Mouse (Mus musculus): ENCODE data around the gene Acsl5. TPM values are rescaled to one million over a fixed set of nuclear protein-coding genes. Genes with fewer than 3 reads are reported as not detected.
A peak's percentile ranks its signal among the peaks of the same experiment; 100 is the strongest.

The Acsl5 gene
- total RNA-seq (2017): 92.0 and 131 TPM in 2 replicates

- no peak for ATAC-seq (ENCODE audit: extremely low read depth, insufficient number of reproducible peaks, low FRiP score, poor library complexity, severe bottlenecking)
Measured at GRCm38 (mm10) chr19:55251383-55252124, at the start of gene Acsl5. TSS of gene Acsl5 (plus strand) at chr19:55251938.

GRCm38 (mm10) chr19:55206482-55207138 lies 45.1 kb upstream of the Acsl5 start:
- peak; percentile 59; the same call in 1 of the 2 replicates for ATAC-seq (ENCODE audit: extremely low read depth, insufficient number of reproducible peaks, low FRiP score, poor library complexity, severe bottlenecking)

GRCm38 (mm10) chr19:55207205-55207604 lies 44.5 kb upstream of the Acsl5 start:
- no peak for ATAC-seq (ENCODE audit: extremely low read depth, insufficient number of reproducible peaks, low FRiP score, poor library complexity, severe bottlenecking)

GRCm38 (mm10) chr19:55207746-55208538 lies 43.8 kb upstream of the Acsl5 start:
- no peak for ATAC-seq (ENCODE audit: extremely low read depth, insufficient number of reproducible peaks, low FRiP score, poor library complexity, severe bottlenecking)

- no peak for ATAC-seq (ENCODE audit: extremely low read depth, insufficient number of reproducible peaks, low FRiP score, poor library complexity, severe bottlenecking)
Measured at GRCm38 (mm10) chr19:55208654-55209053, 43.1 kb upstream of the Acsl5 start.

- no peak for ATAC-seq (ENCODE audit: extremely low read depth, insufficient number of reproducible peaks, low FRiP score, poor library complexity, severe bottlenecking)
Measured at GRCm38 (mm10) chr19:55209084-55209483, 42.7 kb upstream of the Acsl5 start.

GRCm38 (mm10) chr19:55211698-55212097 lies 40.0 kb upstream of the Acsl5 start:
- ATAC-seq (ENCODE audit: extremely low read depth, insufficient number of reproducible peaks, low FRiP score, poor library complexity, severe bottlenecking): no peak

- ATAC-seq (ENCODE audit: extremely low read depth, insufficient number of reproducible peaks, low FRiP score, poor library complexity, severe bottlenecking): no peak
Measured at GRCm38 (mm10) chr19:55213617-55214340, 38.0 kb upstream of the Acsl5 start.

- ATAC-seq (ENCODE audit: extremely low read depth, insufficient number of reproducible peaks, low FRiP score, poor library complexity, severe bottlenecking): no peak
Measured at GRCm38 (mm10) chr19:55216876-55217275, 34.9 kb upstream of the Acsl5 start.

- ATAC-seq (ENCODE audit: extremely low read depth, insufficient number of reproducible peaks, low FRiP score, poor library complexity, severe bottlenecking): no peak
Measured at GRCm38 (mm10) chr19:55217365-55217764, 34.4 kb upstream of the Acsl5 start.

GRCm38 (mm10) chr19:55218192-55218739 lies 33.5 kb upstream of the Acsl5 start:
- ATAC-seq (ENCODE audit: extremely low read depth, insufficient number of reproducible peaks, low FRiP score, poor library complexity, severe bottlenecking): peak; percentile 71

GRCm38 (mm10) chr19:55218741-55219221 lies 33.0 kb upstream of the Acsl5 start:
- no peak for ATAC-seq (ENCODE audit: extremely low read depth, insufficient number of reproducible peaks, low FRiP score, poor library complexity, severe bottlenecking)

GRCm38 (mm10) chr19:55219359-55219758 lies 32.4 kb upstream of the Acsl5 start:
- no peak for ATAC-seq (ENCODE audit: extremely low read depth, insufficient number of reproducible peaks, low FRiP score, poor library complexity, severe bottlenecking)

- ATAC-seq (ENCODE audit: extremely low read depth, insufficient number of reproducible peaks, low FRiP score, poor library complexity, severe bottlenecking): no peak
Measured at GRCm38 (mm10) chr19:55221208-55221607, 30.5 kb upstream of the Acsl5 start.

- ATAC-seq (ENCODE audit: extremely low read depth, insufficient number of reproducible peaks, low FRiP score, poor library complexity, severe bottlenecking): no peak
Measured at GRCm38 (mm10) chr19:55222268-55222667, 29.5 kb upstream of the Acsl5 start.

- ATAC-seq (ENCODE audit: extremely low read depth, insufficient number of reproducible peaks, low FRiP score, poor library complexity, severe bottlenecking): no peak
Measured at GRCm38 (mm10) chr19:55226621-55227020, 25.1 kb upstream of the Acsl5 start.

GRCm38 (mm10) chr19:55227135-55227534 lies 24.6 kb upstream of the Acsl5 start:
- peak; percentile 74 for ATAC-seq (ENCODE audit: extremely low read depth, insufficient number of reproducible peaks, low FRiP score, poor library complexity, severe bottlenecking)

- ATAC-seq (ENCODE audit: extremely low read depth, insufficient number of reproducible peaks, low FRiP score, poor library complexity, severe bottlenecking): no peak
Measured at GRCm38 (mm10) chr19:55231081-55231480, 20.7 kb upstream of the Acsl5 start.

- ATAC-seq (ENCODE audit: extremely low read depth, insufficient number of reproducible peaks, low FRiP score, poor library complexity, severe bottlenecking): peak; percentile 86
Measured at GRCm38 (mm10) chr19:55232136-55232535, 19.6 kb upstream of the Acsl5 start.

All from neutrophil, adult 5-6 weeks (primary cell).